Mouse (Mus musculus) CH12.LX (cell line): Measurements from ENCODE around the gene Cntnap1. TPM values are rescaled to one million over a fixed set of nuclear protein-coding genes. Genes with fewer than 3 reads are reported as not detected.

Experiments used
- DNase-seq: peaks from one replicate; pipeline ENCODE4 v3.0.0-alpha.2; 2013; ENCODE audit errors: extremely low read depth
- H3K27ac ChIP-seq: 2 replicates; pipeline ENCODE4 v1.5.1; 2012; ENCODE audit warnings: low read depth, mild to moderate bottlenecking, control low read depth, moderate library complexity; ENCODE audit not compliant: insufficient read depth
- H3K27me3 ChIP-seq: replicated peaks from 2 replicates; pipeline ENCODE3; 2012; ENCODE audit warnings: inconsistent platforms
- H3K36me3 ChIP-seq, 2 experiments: replicated peaks in 1 of 2; 2 replicates each; pipeline versions ENCODE3 to v1.6.1; 2012; ENCODE audit warnings: inconsistent platforms in 1 of 2, low read length in 1 of 2, mild to moderate bottlenecking in 1 of 2, mixed read lengths in 1 of 2, moderate library complexity in 1 of 2; ENCODE audit not compliant: control insufficient read depth in 1 of 2, insufficient read depth in 1 of 2
- H3K4me1 ChIP-seq, 2 experiments: 2 replicates each; pipeline ENCODE4 v1.6.1; 2012; ENCODE audit warnings: inconsistent platforms in 1 of 2, moderate library complexity in 1 of 2; ENCODE audit not compliant: insufficient read depth in 2 of 2, control insufficient read depth in 1 of 2
- H3K4me2 ChIP-seq: 2 replicates; pipeline ENCODE4 v1.6.1; 2012; ENCODE audit warnings: low read depth, mild to moderate bottlenecking, control low read depth; ENCODE audit not compliant: poor library complexity, insufficient read depth, severe bottlenecking
- H3K4me3 ChIP-seq, 3 experiments: fragments of 150-350 bp in 1 of 3; sonication (generic) in 1 of 3; replicated peaks in 1 of 3; 2 replicates each; pipeline versions ENCODE3 to v1.5.1; 2011 to 2012; ENCODE audit warnings: low read depth in 2 of 3, low read length in 2 of 3, mild to moderate bottlenecking in 2 of 3, moderate library complexity in 2 of 3, control low read depth in 1 of 3, improper control_type of control experiment in 1 of 3, inconsistent platforms in 1 of 3, mixed read lengths in 1 of 3; ENCODE audit not compliant: poor library complexity in 1 of 3
- H3K79me2 ChIP-seq: replicated peaks from 2 replicates; pipeline ENCODE4 v1.6.1; 2012; ENCODE audit warnings: mild to moderate bottlenecking, moderate library complexity; ENCODE audit not compliant: control insufficient read depth, poor library complexity, insufficient read depth, severe bottlenecking; ENCODE audit errors: extremely low read depth
- H3K9ac ChIP-seq: 2 replicates; pipeline ENCODE4 v1.6.1; 2012; ENCODE audit warnings: low read depth, mild to moderate bottlenecking, control low read depth, moderate library complexity; ENCODE audit not compliant: insufficient read depth
- H3K9me3 ChIP-seq: replicated peaks from 2 replicates; pipeline ENCODE3; 2012; ENCODE audit warnings: low read length, inconsistent platforms, mixed read lengths
- CHD2 ChIP-seq: IDR thresholded peaks from 2 replicates; pipeline ENCODE4 v1.6.1; 2011; ENCODE audit warnings: low read length, improper control_type of control experiment
- ELF1 ChIP-seq: IDR thresholded peaks from 2 replicates; pipeline ENCODE4 v1.6.1; 2014; ENCODE audit warnings: low read depth, mild to moderate bottlenecking, inconsistent platforms, low read length, improper control_type of control experiment
- EP300 ChIP-seq: IDR thresholded peaks from 2 replicates; pipeline ENCODE4 v1.6.1; 2011; ENCODE audit warnings: low read length, improper control_type of control experiment
- GABPA ChIP-seq: IDR thresholded peaks from 2 replicates; pipeline ENCODE4 v1.6.1; 2012; ENCODE audit warnings: low read depth, low read length, improper control_type of control experiment, inconsistent platforms; ENCODE audit not compliant: insufficient replicate concordance
- JUN ChIP-seq: IDR thresholded peaks from 2 replicates; pipeline ENCODE4 v1.6.1; 2011; ENCODE audit warnings: low read depth, mild to moderate bottlenecking, low read length, improper control_type of control experiment, moderate library complexity; ENCODE audit not compliant: insufficient read depth
- JUND ChIP-seq: conservative IDR thresholded peaks from 2 replicates; pipeline ENCODE4 v1.6.1; 2011; ENCODE audit warnings: low read depth, low read length, improper control_type of control experiment
- MAFK ChIP-seq: IDR thresholded peaks from 2 replicates; pipeline ENCODE4 v1.6.1; 2011; ENCODE audit warnings: low read length, improper control_type of control experiment; ENCODE audit not compliant: insufficient replicate concordance
- MAX ChIP-seq: IDR thresholded peaks from 2 replicates; pipeline ENCODE4 v1.6.1; 2011; ENCODE audit warnings: low read length, improper control_type of control experiment
- MEF2A ChIP-seq: IDR thresholded peaks from 2 replicates; pipeline ENCODE4 v1.6.1; 2014; ENCODE audit warnings: low read depth, mild to moderate bottlenecking, inconsistent platforms, low read length, improper control_type of control experiment, borderline replicate concordance
- MXI1 ChIP-seq: IDR thresholded peaks from 2 replicates; pipeline ENCODE4 v1.6.1; 2011; ENCODE audit warnings: mild to moderate bottlenecking, low read depth, low read length, improper control_type of control experiment
- NELFE ChIP-seq: IDR thresholded peaks from 2 replicates; pipeline ENCODE4 v1.6.1; 2011; ENCODE audit warnings: low read depth, low read length, improper control_type of control experiment
- NRF1 ChIP-seq: IDR thresholded peaks from 2 replicates; pipeline ENCODE4 v1.6.1; 2014; ENCODE audit warnings: low read depth, mild to moderate bottlenecking, inconsistent platforms, low read length, improper control_type of control experiment, moderate library complexity
- PAX5 ChIP-seq: IDR thresholded peaks from 2 replicates; pipeline ENCODE4 v1.6.1; 2012; ENCODE audit warnings: low read length, inconsistent platforms, mixed read lengths
- RAD21 ChIP-seq: IDR thresholded peaks from 2 replicates; pipeline ENCODE4 v1.6.1; 2011; ENCODE audit warnings: low read depth, mild to moderate bottlenecking, low read length, improper control_type of control experiment, moderate library complexity
- SMC3 ChIP-seq: IDR thresholded peaks from 2 replicates; pipeline ENCODE4 v1.6.1; 2011; ENCODE audit warnings: low read depth, low read length, improper control_type of control experiment
- TBP ChIP-seq: conservative IDR thresholded peaks from 2 replicates; pipeline ENCODE4 v1.6.1; 2011; ENCODE audit warnings: low read depth, low read length, improper control_type of control experiment
- UBTF ChIP-seq: IDR thresholded peaks from 2 replicates; pipeline ENCODE4 v1.6.1; 2012; ENCODE audit warnings: low read depth, mild to moderate bottlenecking, inconsistent platforms, low read length, improper control_type of control experiment, moderate library complexity
- USF1 ChIP-seq: IDR thresholded peaks from 2 replicates; pipeline ENCODE4 v1.6.1; 2014; ENCODE audit warnings: low read depth, mild to moderate bottlenecking, inconsistent platforms, low read length, improper control_type of control experiment
- ZMIZ1 ChIP-seq: IDR thresholded peaks from 2 replicates; pipeline ENCODE4 v1.6.1; 2012; ENCODE audit warnings: low read depth, mild to moderate bottlenecking, inconsistent platforms, low read length, improper control_type of control experiment
- ZNF384 ChIP-seq: IDR thresholded peaks from 2 replicates; pipeline ENCODE4 v1.6.1; 2012; ENCODE audit warnings: low read depth, low read length, improper control_type of control experiment, inconsistent platforms
- dilution Hi-C: fragments of 300-500 bp; cut with MboI; formaldehyde crosslinking; loops from 2 replicates; pipeline ENCODE4 v1.14.3; 2020; ENCODE audit warnings: low sequenced_read_pairs; ENCODE audit not compliant: extremely low pct_unique_long_range_greater_than_20kb, extremely low pct_ligation_motif_present
- in situ Hi-C: fragments of 300-500 bp; cut with MboI; formaldehyde crosslinking; loops from 3 replicates; pipeline ENCODE4 v1.14.3; 2019; ENCODE audit warnings: low sequenced_read_pairs, low pct_ligation_motif_present, low pct_unique_long_range_greater_than_20kb, mixed read lengths
- polyA plus RNA-seq: library from polyadenylated mRNA; unstranded; fragments of >175 nt; gene quantifications from 2 replicates; pipeline ENCODE4 v1.2.1, GENCODE M21; 2012; ENCODE audit warnings: low read depth; ENCODE audit not compliant: insufficient read length
- total RNA-seq, 2 experiments: library from RNA; depleted of rRNA; stranded (reverse); fragments of 300-350 nt in 1 of 2; fragments of >200 nt in 1 of 2; gene quantifications; 2 replicates each; pipeline ENCODE4 v1.2.3; 2012 to 2014

Gene Cntnap1
- total and polyA plus RNA-seq, 3 experiments = 4.4 to 19.5 (median 15.6) TPM

- Histone ChIP-seq H3K79me2 (no peaks in the 10 kb centered on the region), H3K9ac (no peak overlapping the region), H3K36me3 (no peaks in the 10 kb centered on the region), H3K27ac (no peak overlapping the region), H3K27me3 (peaks cover 12% of the 10 kb centered on the region), H3K4me3 (no peak overlapping the region), H3K4me2 (no peak overlapping the region), H3K4me1 (peaks cover 0 to 8% of the 10 kb centered on the region in 2 experiments; a peak in 2 of 4 replicates), H3K9me3 (peaks cover 2% of the 10 kb centered on the region)
- TF ChIP-seq MAX (no peak), TBP (no peak), JUND (no peak), MAFK (no peak), NRF1 (no peak), EP300 (no peak), ZMIZ1 (no peak)
- dilution Hi-C loops (no loop called here), in situ Hi-C loops (no loop called here)
- no peak for DNase-seq
Observed at GRCm38 (mm10) chr11:101236782-101237181, 66.5 kb downstream of the Cntnap1 start.

GRCm38 (mm10) chr11:101238071-101238647 is 67.8 kb downstream of the Cntnap1 start:
- Histone ChIP-seq H3K4me3 (no peak overlapping the region), H3K27me3 (peaks cover 23% of the 10 kb centered on the region), H3K4me1 (no peaks in the 10 kb centered on the region), H3K9ac (no peak overlapping the region), H3K9me3 (peaks cover 2% of the 10 kb centered on the region), H3K4me2 (no peak overlapping the region), H3K36me3 (no peaks in the 10 kb centered on the region), H3K27ac (no peak overlapping the region), H3K79me2 (no peaks in the 10 kb centered on the region)
- TF ChIP-seq CHD2 = no peak
- TF ChIP-seq PAX5 = no peak
- no peak for TF ChIP-seq USF1
- no peak for TF ChIP-seq GABPA
- TF ChIP-seq ZMIZ1 = no peak
- no peak for TF ChIP-seq RAD21
- TF ChIP-seq SMC3 = no peak
- no peak for TF ChIP-seq MXI1
- TF ChIP-seq MEF2A = no peak
- no peak for TF ChIP-seq ZNF384
- no peak for TF ChIP-seq UBTF
- TF ChIP-seq NELFE = no peak
- no peak for TF ChIP-seq ELF1
- no peak for TF ChIP-seq JUN
- in situ Hi-C loops (no loop called here), dilution Hi-C loops (no loop called here)
- no peak for DNase-seq

Other genes starting within 250 kb of the Cntnap1 start
Only the 20 nearest of the 25 such genes appear.
- gene Naglu, start 100.5 kb upstream of the Cntnap1 start, total RNA-seq (2012; rRNA removed) = 23.2 and 33.3 TPM in 2 replicates
- gene Naglu, start 100.5 kb upstream of the Cntnap1 start, total RNA-seq (2014; rRNA removed) = 12.8 and 13.8 TPM in 2 replicates
- 8.3 and 11.2 TPM in 2 replicates for gene Naglu, start 100.5 kb upstream of the Cntnap1 start, polyA plus RNA-seq
- gene Hsd17b1, start 92.1 kb upstream of the Cntnap1 start, total RNA-seq (2012; rRNA removed) = 0.29 and 0.81 TPM in 2 replicates
- gene Hsd17b1, start 92.1 kb upstream of the Cntnap1 start, total RNA-seq (2014; rRNA removed) = not detected in 2 replicates
- gene Hsd17b1, start 92.1 kb upstream of the Cntnap1 start, polyA plus RNA-seq = 0.17 TPM in 1 of 2 replicates, not detected in the other
- 74.9 and 78.9 TPM in 2 replicates for gene Coasy, start 88.0 kb upstream of the Cntnap1 start, total RNA-seq (2012; rRNA removed)
- gene Coasy, start 88.0 kb upstream of the Cntnap1 start, total RNA-seq (2014; rRNA removed) = 60.4 and 66.1 TPM in 2 replicates
- gene Coasy, start 88.0 kb upstream of the Cntnap1 start, polyA plus RNA-seq = 56.6 and 63.4 TPM in 2 replicates
- gene Mlx, start 83.2 kb upstream of the Cntnap1 start, total RNA-seq (2012; rRNA removed) = 45.2 and 63.0 TPM in 2 replicates
- 93.1 and 116 TPM in 2 replicates for gene Mlx, start 83.2 kb upstream of the Cntnap1 start, total RNA-seq (2014; rRNA removed)
- gene Mlx, start 83.2 kb upstream of the Cntnap1 start, polyA plus RNA-seq = 43.3 and 51.5 TPM in 2 replicates
- 63.7 and 106 TPM in 2 replicates for gene Psmc3ip, start 75.1 kb upstream of the Cntnap1 start, total RNA-seq (2012; rRNA removed)
- gene Psmc3ip, start 75.1 kb upstream of the Cntnap1 start, total RNA-seq (2014; rRNA removed) = 85.9 and 106 TPM in 2 replicates
- 89.9 and 114 TPM in 2 replicates for gene Psmc3ip, start 75.1 kb upstream of the Cntnap1 start, polyA plus RNA-seq
- gene Retreg3, start 50.6 kb upstream of the Cntnap1 start, total RNA-seq (2012; rRNA removed) = 46.5 and 48.2 TPM in 2 replicates
- 50.3 and 55.9 TPM in 2 replicates for gene Retreg3, start 50.6 kb upstream of the Cntnap1 start, total RNA-seq (2014; rRNA removed)
- gene Retreg3, start 50.6 kb upstream of the Cntnap1 start, polyA plus RNA-seq = 53.6 and 54.3 TPM in 2 replicates
- gene Tubg1, start 50.6 kb upstream of the Cntnap1 start, total RNA-seq (2012; rRNA removed) = 108 and 116 TPM in 2 replicates
- 53.7 and 57.4 TPM in 2 replicates for gene Tubg1, start 50.6 kb upstream of the Cntnap1 start, total RNA-seq (2014; rRNA removed)
- 182 and 190 TPM in 2 replicates for gene Tubg1, start 50.6 kb upstream of the Cntnap1 start, polyA plus RNA-seq
- 3.1 and 4.7 TPM in 2 replicates for gene Tubg2, start 14.6 kb upstream of the Cntnap1 start, total RNA-seq (2012; rRNA removed)
- 1.2 and 2.1 TPM in 2 replicates for gene Tubg2, start 14.6 kb upstream of the Cntnap1 start, total RNA-seq (2014; rRNA removed)
- gene Tubg2, start 14.6 kb upstream of the Cntnap1 start, polyA plus RNA-seq = 8.7 and 10.5 TPM in 2 replicates
- 16.3 and 20.3 TPM in 2 replicates for gene Plekhh3, start 828 bp downstream of the Cntnap1 start, total RNA-seq (2012; rRNA removed)
- 2.8 and 2.9 TPM in 2 replicates for gene Plekhh3, start 828 bp downstream of the Cntnap1 start, total RNA-seq (2014; rRNA removed)
- 3.7 and 5.0 TPM in 2 replicates for gene Plekhh3, start 828 bp downstream of the Cntnap1 start, polyA plus RNA-seq
- gene Ccr10, start 4.9 kb downstream of the Cntnap1 start, total RNA-seq (2012; rRNA removed) = 29.6 and 58.7 TPM in 2 replicates
- 14.1 and 17.2 TPM in 2 replicates for gene Ccr10, start 4.9 kb downstream of the Cntnap1 start, total RNA-seq (2014; rRNA removed)
- 12.3 TPM in 2 replicates for gene Ccr10, start 4.9 kb downstream of the Cntnap1 start, polyA plus RNA-seq
- 11.1 and 15.3 TPM in 2 replicates for gene Ezh1, start 55.9 kb downstream of the Cntnap1 start, total RNA-seq (2012; rRNA removed)
- 8.5 and 8.7 TPM in 2 replicates for gene Ezh1, start 55.9 kb downstream of the Cntnap1 start, total RNA-seq (2014; rRNA removed)
- 10.8 and 12.1 TPM in 2 replicates for gene Ezh1, start 55.9 kb downstream of the Cntnap1 start, polyA plus RNA-seq
- gene Ramp2, start 75.5 kb downstream of the Cntnap1 start, total RNA-seq (2012; rRNA removed) = 1.3 and 1.5 TPM in 2 replicates
- 0.26 TPM in 1 of 2 replicates, not detected in the other for gene Ramp2, start 75.5 kb downstream of the Cntnap1 start, total RNA-seq (2014; rRNA removed)
- 0.33 and 0.80 TPM in 2 replicates for gene Ramp2, start 75.5 kb downstream of the Cntnap1 start, polyA plus RNA-seq
- gene Vps25, start 83.2 kb downstream of the Cntnap1 start, total RNA-seq (2012; rRNA removed) = 102 and 132 TPM in 2 replicates
- gene Vps25, start 83.2 kb downstream of the Cntnap1 start, total RNA-seq (2014; rRNA removed) = 97.7 and 105 TPM in 2 replicates
- gene Vps25, start 83.2 kb downstream of the Cntnap1 start, polyA plus RNA-seq = 210 and 211 TPM in 2 replicates
- 0.85 and 1.2 TPM in 2 replicates for gene Wnk4, start 90.0 kb downstream of the Cntnap1 start, total RNA-seq (2012; rRNA removed)
- 0.62 and 0.90 TPM in 2 replicates for gene Wnk4, start 90.0 kb downstream of the Cntnap1 start, total RNA-seq (2014; rRNA removed)
- gene Wnk4, start 90.0 kb downstream of the Cntnap1 start, polyA plus RNA-seq = 5.4 and 7.8 TPM in 2 replicates
- 2.5 and 3.4 TPM in 2 replicates for gene Cntd1, start 108.5 kb downstream of the Cntnap1 start, total RNA-seq (2012; rRNA removed)
- gene Cntd1, start 108.5 kb downstream of the Cntnap1 start, total RNA-seq (2014; rRNA removed) = 0.65 and 0.98 TPM in 2 replicates
- gene Cntd1, start 108.5 kb downstream of the Cntnap1 start, polyA plus RNA-seq = 0.85 and 0.96 TPM in 2 replicates
- gene Coa3, start 108.6 kb downstream of the Cntnap1 start, total RNA-seq (2012; rRNA removed) = 285 TPM in 2 replicates
- 177 and 179 TPM in 2 replicates for gene Coa3, start 108.6 kb downstream of the Cntnap1 start, total RNA-seq (2014; rRNA removed)
- 113 and 117 TPM in 2 replicates for gene Coa3, start 108.6 kb downstream of the Cntnap1 start, polyA plus RNA-seq
- 280 and 282 TPM in 2 replicates for gene Becn1, start 131.8 kb downstream of the Cntnap1 start, total RNA-seq (2012; rRNA removed)
- gene Becn1, start 131.8 kb downstream of the Cntnap1 start, total RNA-seq (2014; rRNA removed) = 207 and 224 TPM in 2 replicates
- 177 and 237 TPM in 2 replicates for gene Becn1, start 131.8 kb downstream of the Cntnap1 start, polyA plus RNA-seq
- 86.1 and 108 TPM in 2 replicates for gene Psme3, start 145.7 kb downstream of the Cntnap1 start, total RNA-seq (2012; rRNA removed)
- gene Psme3, start 145.7 kb downstream of the Cntnap1 start, total RNA-seq (2014; rRNA removed) = 199 and 208 TPM in 2 replicates
- gene Psme3, start 145.7 kb downstream of the Cntnap1 start, polyA plus RNA-seq = 496 and 527 TPM in 2 replicates
- 5.0 and 5.5 TPM in 2 replicates for gene Aoc2, start 154.5 kb downstream of the Cntnap1 start, total RNA-seq (2012; rRNA removed)
- 3.6 and 4.3 TPM in 2 replicates for gene Aoc2, start 154.5 kb downstream of the Cntnap1 start, total RNA-seq (2014; rRNA removed)
- 10.7 and 12.1 TPM in 2 replicates for gene Aoc2, start 154.5 kb downstream of the Cntnap1 start, polyA plus RNA-seq
- 0.25 and 0.29 TPM in 2 replicates for gene Aoc3, start 160.1 kb downstream of the Cntnap1 start, total RNA-seq (2012; rRNA removed)
- gene Aoc3, start 160.1 kb downstream of the Cntnap1 start, total RNA-seq (2014; rRNA removed) = 0.28 and 0.30 TPM in 2 replicates
- gene Aoc3, start 160.1 kb downstream of the Cntnap1 start, polyA plus RNA-seq = 0.86 and 0.99 TPM in 2 replicates